Mouse (Mus musculus) heart, embryonic 13.5 days (tissue): Measurements from ENCODE around the gene Lefty2. TPM values are rescaled to one million over a fixed set of nuclear protein-coding genes. Genes with fewer than 3 reads are reported as not detected.
"Not testable (repeated sequence)": the region's sequence is repeated elsewhere in the genome, so short reads cannot be mapped to it uniquely, and the experiment has no call there.

ENCODE experiments used
- ATAC-seq: fragments of 200-750 bp; cut with Nextera tagmentation; 2 replicates; pipeline ENCODE4 v1.8.0; 2017; ENCODE audit warnings: moderate TSS enrichment; ENCODE audit not compliant: insufficient number of reproducible peaks, low FRiP score, low TSS enrichment; ENCODE audit errors: extremely low read depth
- H3K27ac ChIP-seq: fragments of 300-500 bp; sonication (generic); replicated peaks from 2 replicates; pipeline ENCODE4 v1.5.1; 2015; ENCODE audit warnings: moderate library complexity, mild to moderate bottlenecking, inconsistent platforms
- H3K27me3 ChIP-seq: fragments of 300-500 bp; sonication (generic); replicated peaks from 2 replicates; pipeline ENCODE4 v1.6.1; 2015; ENCODE audit warnings: mild to moderate bottlenecking, inconsistent platforms
- H3K36me3 ChIP-seq: fragments of 300-500 bp; sonication (generic); 2 replicates; pipeline ENCODE4 v1.6.1; 2015; ENCODE audit warnings: mild to moderate bottlenecking, inconsistent platforms
- H3K4me1 ChIP-seq: fragments of 300-500 bp; sonication (generic); 2 replicates; pipeline ENCODE4 v1.6.1; 2015; ENCODE audit warnings: inconsistent platforms
- H3K4me2 ChIP-seq: fragments of 300-500 bp; sonication (generic); 2 replicates; pipeline ENCODE4 v1.6.1; 2015; ENCODE audit warnings: inconsistent platforms, mild to moderate bottlenecking, moderate library complexity
- H3K4me3 ChIP-seq: fragments of 300-500 bp; sonication (generic); 2 replicates; pipeline ENCODE4 v1.5.1; 2015; ENCODE audit warnings: moderate library complexity, mild to moderate bottlenecking, inconsistent platforms
- H3K9ac ChIP-seq: fragments of 300-500 bp; sonication (generic); 2 replicates; pipeline ENCODE4 v1.6.1; 2015; ENCODE audit warnings: inconsistent platforms, mild to moderate bottlenecking, moderate library complexity
- H3K9me3 ChIP-seq: fragments of 300-500 bp; sonication (generic); 2 replicates; pipeline ENCODE4 v1.6.1; 2016; ENCODE audit warnings: inconsistent platforms
- WGBS: fragments of 180-500 bp; shearing (Covaris S2); methylation state at CpG from one replicate; pipeline ENCODE4 v1.1.7; 2015; ENCODE audit warnings: mixed read lengths; 5-methylcytosine and 5-hydroxymethylcytosine counted together
- polyA plus RNA-seq: library from polyadenylated mRNA; unstranded; fragments of >200 nt; fragmentation: Nextera tagmentation; extraction: Ambion mirVana; gene quantifications from 2 replicates; pipeline ENCODE4 v1.2.1, GENCODE M21; 2015

Gene Lefty2
- polyA plus RNA-seq, 1 experiment from 2014 or later, result 0.28 TPM

GRCm38 (mm10) chr1:180873861-180874484 lies 18.9 kb upstream of the Lefty2 start:
- 22% methylated on average over 9 of the region's 9 CpGs for WGBS
- no peak overlapping the region for H3K4me3 ChIP-seq
- no peaks in the 10 kb centered on the region for H3K9me3 ChIP-seq
- H3K27ac ChIP-seq, result no peak overlapping the region
- no peak overlapping the region for H3K4me2 ChIP-seq
- peak; percentile 69; the same call in 1 of the 2 replicates for ATAC-seq
- H3K9ac ChIP-seq, result no peak overlapping the region
- peaks cover 13% of the 10 kb centered on the region for H3K4me1 ChIP-seq
- no peaks in the 10 kb centered on the region; the same call in 1 of the 2 replicates for H3K27me3 ChIP-seq
- H3K36me3 ChIP-seq, result no peaks in the 10 kb centered on the region

- H3K27ac ChIP-seq, result no peak overlapping the region
- H3K9me3 ChIP-seq, result no peaks in the 10 kb centered on the region
- H3K9ac ChIP-seq, result no peak overlapping the region
- no peak overlapping the region for H3K4me3 ChIP-seq
- H3K4me2 ChIP-seq, result no peak overlapping the region
- peaks cover 13% of the 10 kb centered on the region for H3K4me1 ChIP-seq
- H3K27me3 ChIP-seq, result no peaks in the 10 kb centered on the region; the same call in 1 of the 2 replicates
- no peak for ATAC-seq
- 70% methylated on average over 2 of the region's 2 CpGs for WGBS
- H3K36me3 ChIP-seq, result no peaks in the 10 kb centered on the region
Measured at GRCm38 (mm10) chr1:180874615-180875014, 18.3 kb upstream of the Lefty2 start.

DNA sequence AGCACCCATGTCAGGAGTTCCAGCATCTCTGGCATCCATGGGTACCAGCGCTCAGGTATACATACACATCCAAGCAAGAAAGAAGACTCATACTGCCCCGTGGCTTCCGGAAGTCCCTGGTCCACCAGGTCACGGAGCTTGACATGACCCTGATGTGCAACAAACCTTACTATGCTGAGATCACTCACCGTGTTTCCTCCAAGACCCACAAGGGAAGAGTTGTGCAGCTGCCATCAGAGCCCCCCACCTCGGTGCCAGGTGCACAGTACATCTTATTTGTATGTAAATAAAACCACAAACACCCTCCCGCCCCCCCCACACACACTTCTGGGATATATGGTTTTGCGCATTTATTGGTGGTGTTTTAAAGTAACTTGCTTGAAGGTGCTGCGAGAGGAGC lies 17.8 kb upstream of the Lefty2 start:
- H3K4me1 ChIP-seq, result peaks cover 8% of the 10 kb centered on the region
- 84% methylated on average over 9 of the region's 9 CpGs for WGBS
- no peaks in the 10 kb centered on the region for H3K9me3 ChIP-seq
- no peak for ATAC-seq
- no peak overlapping the region for H3K4me2 ChIP-seq
- H3K36me3 ChIP-seq, result no peaks in the 10 kb centered on the region
- H3K27me3 ChIP-seq, result no peaks in the 10 kb centered on the region; the same call in 1 of the 2 replicates
- no peak overlapping the region for H3K27ac ChIP-seq
- no peak overlapping the region for H3K9ac ChIP-seq
- no peak overlapping the region for H3K4me3 ChIP-seq

- H3K9me3 ChIP-seq, result no peaks in the 10 kb centered on the region
- WGBS, result 73% methylated on average over 4 of the region's 4 CpGs
- H3K4me1 ChIP-seq, result no peaks in the 10 kb centered on the region
- no peak overlapping the region for H3K4me3 ChIP-seq
- ATAC-seq, result no peak
- H3K9ac ChIP-seq, result no peak overlapping the region
- no peak overlapping the region for H3K4me2 ChIP-seq
- H3K27ac ChIP-seq, result no peak overlapping the region
- H3K36me3 ChIP-seq, result no peaks in the 10 kb centered on the region
- H3K27me3 ChIP-seq, result no peaks in the 10 kb centered on the region; the same call in 1 of the 2 replicates
Measured at GRCm38 (mm10) chr1:180877466-180877865, 15.4 kb upstream of the Lefty2 start.

- Histone ChIP-seq H3K4me3 (no peak overlapping the region), H3K4me2 (no peak overlapping the region), H3K9ac (no peak overlapping the region), H3K9me3 (no peaks in the 10 kb centered on the region), H3K36me3 (no peaks in the 10 kb centered on the region), H3K27me3 (no peaks in the 10 kb centered on the region), H3K4me1 (peaks cover 13% of the 10 kb centered on the region), H3K27ac (no peak overlapping the region)
- WGBS, result 56% methylated on average over 3 of the region's 3 CpGs
- ATAC-seq, result no peak
Measured at GRCm38 (mm10) chr1:180881768-180882167, 11.1 kb upstream of the Lefty2 start.

- no peak overlapping the region for H3K4me3 ChIP-seq
- 0 out of 2 replicates have a peak, but pooled peaks cover 5% of the 10 kb centered on the region for H3K27me3 ChIP-seq
- no peak for ATAC-seq
- peaks cover 22% of the 10 kb centered on the region for H3K4me1 ChIP-seq
- 19% methylated on average over 7 of the region's 7 CpGs for WGBS
- H3K9me3 ChIP-seq, result no peaks in the 10 kb centered on the region
- H3K4me2 ChIP-seq, result no peak overlapping the region
- peak overlapping the region; percentile 57; the same call in 1 of the 2 replicates for H3K9ac ChIP-seq
- no peaks in the 10 kb centered on the region for H3K36me3 ChIP-seq
- H3K27ac ChIP-seq, result no peak overlapping the region
Measured at GRCm38 (mm10) chr1:180883731-180884130, 9.2 kb upstream of the Lefty2 start.

GRCm38 (mm10) chr1:180884484-180884883 lies 8.4 kb upstream of the Lefty2 start:
- no peak overlapping the region for H3K27ac ChIP-seq
- 56% methylated on average over 9 of the region's 9 CpGs for WGBS

DNA sequence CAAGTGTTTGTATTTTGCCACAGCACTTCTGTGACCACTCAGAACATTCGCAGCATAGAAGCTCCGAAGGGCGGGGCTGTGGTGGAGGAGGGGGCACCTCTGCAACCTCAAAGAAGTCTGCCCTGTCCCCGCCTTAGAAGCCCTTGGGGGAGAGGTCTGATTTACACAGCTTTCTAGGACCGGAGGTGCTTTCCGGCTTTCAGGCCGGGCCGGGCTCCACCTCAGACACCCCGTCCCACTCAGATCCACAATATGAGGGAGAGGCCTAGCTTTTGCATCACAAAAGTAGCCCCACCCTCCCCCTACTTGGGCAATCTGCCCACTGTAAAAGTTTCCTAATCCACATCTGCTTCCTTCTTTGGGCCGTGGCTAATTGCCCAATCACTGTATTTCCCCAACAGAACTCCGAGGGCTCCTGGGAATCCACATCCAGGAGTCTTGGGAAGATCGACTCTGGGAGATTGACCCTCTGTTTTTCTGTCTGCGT lies 4.3 kb upstream of the Lefty2 start:
- Histone ChIP-seq H3K27ac (no peak overlapping the region), H3K9me3 (no peaks in the 10 kb centered on the region), H3K27me3 (peaks cover 27% of the 10 kb centered on the region), H3K4me1 (peaks cover 31% of the 10 kb centered on the region), H3K4me3 (0 out of 2 replicates have a peak overlapping the region, but pooled peaks have one; percentile 11), H3K4me2 (peak overlapping the region; percentile 44), H3K36me3 (no peaks in the 10 kb centered on the region), H3K9ac (peak overlapping the region; percentile 60)
- ATAC-seq, result peak; percentile 29; the same call in 1 of the 2 replicates
- 8% methylated on average over 13 of the region's 13 CpGs for WGBS

More at GRCm38 (mm10) chr1:180884484-180884883, 8.4 kb upstream of the Lefty2 start:
- ATAC-seq, result no peak
- Histone ChIP-seq H3K4me3 (no peak overlapping the region), H3K9me3 (no peaks in the 10 kb centered on the region), H3K27me3 (0 out of 2 replicates have a peak, but pooled peaks cover 5% of the 10 kb centered on the region), H3K9ac (no peak overlapping the region), H3K4me2 (no peak overlapping the region), H3K36me3 (no peaks in the 10 kb centered on the region), H3K4me1 (peaks cover 28% of the 10 kb centered on the region)

- ATAC-seq, result no peak
- 40% methylated on average over 7 of the region's 7 CpGs for WGBS
- Histone ChIP-seq H3K27me3 (peaks cover 33% of the 10 kb centered on the region), H3K9ac (peak overlapping the region; percentile 60), H3K4me2 (peak overlapping the region; percentile 44), H3K4me1 (peaks cover 26% of the 10 kb centered on the region), H3K9me3 (no peaks in the 10 kb centered on the region), H3K4me3 (no peak overlapping the region), H3K27ac (no peak overlapping the region), H3K36me3 (no peaks in the 10 kb centered on the region)
Measured at GRCm38 (mm10) chr1:180889172-180889571, 3.7 kb upstream of the Lefty2 start.

- Histone ChIP-seq H3K4me3 (no peak overlapping the region), H3K4me1 (peaks cover 27% of the 10 kb centered on the region), H3K9me3 (no peaks in the 10 kb centered on the region), H3K9ac (no peak overlapping the region), H3K27ac (no peak overlapping the region), H3K27me3 (peaks cover 39% of the 10 kb centered on the region), H3K4me2 (no peak overlapping the region), H3K36me3 (no peaks in the 10 kb centered on the region)
- 41% methylated on average over 6 of the region's 6 CpGs for WGBS
- ATAC-seq, result no peak
Measured at GRCm38 (mm10) chr1:180889841-180890240, 3.1 kb upstream of the Lefty2 start.

DNA sequence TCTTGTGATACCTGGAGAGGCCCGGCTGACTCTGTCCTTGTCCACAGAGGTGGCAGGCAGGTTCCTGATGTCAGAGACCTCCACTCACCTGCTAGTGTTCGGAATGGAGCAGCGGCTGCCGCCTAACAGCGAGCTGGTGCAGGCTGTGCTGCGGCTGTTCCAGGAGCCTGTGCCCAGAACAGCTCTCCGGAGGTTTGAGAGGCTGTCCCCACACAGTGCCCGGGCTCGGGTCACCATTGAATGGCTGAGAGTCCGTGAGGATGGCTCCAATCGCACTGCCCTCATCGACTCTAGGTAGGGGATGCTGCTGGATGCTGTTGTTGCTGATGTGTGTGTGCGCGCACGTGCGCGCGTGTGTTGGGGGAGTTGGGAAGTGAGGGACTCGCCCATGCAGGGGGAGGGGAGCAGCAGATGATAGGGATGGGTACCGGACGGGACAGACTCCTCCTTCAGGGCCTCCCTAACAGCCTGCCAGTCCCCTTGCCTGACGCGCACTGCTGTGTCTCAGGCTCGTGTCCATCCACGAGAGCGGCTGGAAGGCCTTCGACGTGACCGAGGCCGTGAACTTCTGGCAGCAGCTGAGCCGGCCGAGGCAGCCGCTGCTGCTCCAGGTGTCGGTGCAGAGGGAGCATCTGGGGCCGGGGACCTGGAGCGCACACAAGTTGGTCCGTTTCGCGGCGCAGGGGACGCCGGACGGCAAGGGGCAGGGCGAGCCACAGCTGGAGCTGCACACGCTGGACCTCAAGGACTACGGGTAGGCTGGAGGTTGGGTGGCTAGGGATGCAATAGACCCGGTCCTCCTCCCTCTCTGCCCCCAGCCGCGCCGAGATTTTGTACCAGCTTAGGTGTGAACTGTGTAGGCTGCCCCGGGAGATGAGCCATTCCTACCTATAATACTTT lies 1.4 kb downstream of the Lefty2 start:
- ATAC-seq, result not testable (repeated sequence)

More for the DNA sequence above, 1.4 kb downstream of the Lefty2 start:
- H3K27ac ChIP-seq, H3K9ac ChIP-seq, H3K36me3 ChIP-seq, H3K9me3 ChIP-seq: not testable (repeated sequence)
- Histone ChIP-seq H3K4me1 (peaks cover 13% of the 10 kb centered on the region), H3K4me3 (peak overlapping the region; percentile 38), H3K27me3 (peaks cover 50% of the 10 kb centered on the region), H3K4me2 (peak overlapping the region; percentile 63)
- WGBS, result 4% methylated on average over 46 of the region's 51 CpGs
